Mouse (Mus musculus): ENCODE data around the gene Snrpg.

- TF ChIP-seq EP300 (IDR thresholded peaks at IDR 0.05; ENCODE audit: low read depth) (no peak), CTCF (IDR thresholded peaks at IDR 0.05; ENCODE audit: low read depth) (no peak)
Measured at GRCm38 (mm10) chr6:86398986-86399385, 27.9 kb downstream of the Snrpg start.
